Mouse (Mus musculus) hindbrain, postnatal 0 days (tissue): ENCODE results near the gene Zfp524. TPM values are rescaled to one million over a fixed set of nuclear protein-coding genes. Genes with fewer than 3 reads are reported as not detected.

Experiments used
- ATAC-seq: fragments of 200-750 bp; cut with Nextera tagmentation; 2 replicates; pipeline ENCODE4 v1.8.0; 2017; ENCODE audit warnings: mild to moderate bottlenecking, moderate TSS enrichment, moderate library complexity
- DNase-seq: peaks from one replicate; pipeline ENCODE4 v3.0.0-alpha.2; 2015; ENCODE audit warnings: low spot score
- H3K27ac ChIP-seq: fragments of 300-500 bp; sonication (generic); 2 replicates; pipeline ENCODE4 v1.5.1; 2014; ENCODE audit warnings: mild to moderate bottlenecking
- H3K27me3 ChIP-seq: fragments of 300-500 bp; sonication (generic); 2 replicates; pipeline ENCODE4 v1.6.1; 2014; ENCODE audit warnings: low read length, mixed read lengths; ENCODE audit not compliant: insufficient read depth
- H3K36me3 ChIP-seq: fragments of 300-500 bp; sonication (generic); 2 replicates; pipeline ENCODE4 v1.6.1; 2014; ENCODE audit warnings: low read length, mixed read lengths; ENCODE audit not compliant: insufficient read depth
- H3K4me1 ChIP-seq: fragments of 300-500 bp; sonication (generic); 2 replicates; pipeline ENCODE4 v1.6.1; 2014; ENCODE audit warnings: antibody characterized with exemption, low read length, mixed read lengths; ENCODE audit not compliant: insufficient read depth
- H3K4me2 ChIP-seq: fragments of 300-500 bp; sonication (generic); 2 replicates; pipeline ENCODE4 v1.6.1; 2014; ENCODE audit warnings: low read depth, mild to moderate bottlenecking, low read length, moderate library complexity, mixed read lengths
- H3K4me3 ChIP-seq: fragments of 300-500 bp; sonication (generic); 2 replicates; pipeline ENCODE4 v1.5.1; 2014; ENCODE audit warnings: low read length
- H3K9ac ChIP-seq: fragments of 300-500 bp; sonication (generic); replicated peaks from 2 replicates; pipeline ENCODE4 v1.6.1; 2014; ENCODE audit warnings: mild to moderate bottlenecking, low read length, moderate library complexity, mixed read lengths
- H3K9me3 ChIP-seq: fragments of 300-500 bp; sonication (generic); 2 replicates; pipeline ENCODE4 v1.6.1; 2016; ENCODE audit warnings: low read length, mixed read lengths
- CTCF ChIP-seq: IDR thresholded peaks from 2 replicates; pipeline ENCODE4 v1.5.1; 2016; ENCODE audit warnings: antibody characterized with exemption, control low read depth, low read depth
- whole genome bisulfite sequencing: fragments of 180-500 bp; shearing (Covaris S2); extraction: QIAGEN DNeasy Blood & Tissue Kit; methylation state at CpG from one replicate; pipeline ENCODE4 v1.1.7; 2014; 5-methylcytosine and 5-hydroxymethylcytosine counted together
- polyA plus RNA-seq: library from polyadenylated mRNA; unstranded; fragments of >200 nt; fragmentation: Nextera tagmentation; extraction: Ambion mirVana; gene quantifications from 2 replicates; pipeline ENCODE4 v1.2.1, GENCODE M21; 2015
- total RNA-seq: library from RNA; depleted of rRNA; stranded (reverse); fragments of >200 nt; gene quantifications from 2 replicates; pipeline ENCODE4 v1.2.3, GENCODE M21; 2014

Zfp524 gene
- total and polyA plus RNA-seq, 2 experiments from 2014 or later = 4.2 to 7.2 TPM

DNA sequence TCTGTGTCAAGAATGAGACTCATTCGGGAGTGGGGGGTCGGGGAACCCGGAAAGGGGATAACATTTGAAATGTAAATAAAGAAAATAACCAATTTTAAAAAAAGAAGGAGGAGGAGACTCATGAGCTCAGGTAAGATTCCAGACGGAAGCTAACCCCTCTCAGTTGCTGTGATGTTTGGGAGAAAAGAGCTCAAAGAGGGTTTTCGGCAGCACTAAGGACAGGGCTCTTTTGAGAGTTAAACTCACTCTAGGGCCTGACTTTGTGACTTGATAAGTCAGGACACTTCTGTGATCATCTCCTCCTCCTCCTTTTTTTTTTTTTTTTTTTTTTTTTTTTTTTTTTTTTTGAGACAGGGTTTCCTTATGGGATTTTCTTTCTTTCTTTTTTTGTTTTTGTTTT lies 24.7 kb downstream of the Zfp524 start:
- Histone ChIP-seq H3K4me3 (peak overlapping the region; percentile 64), H3K27ac (peak overlapping the region; percentile 98; the same call in 1 of the 2 replicates), H3K9ac (peak overlapping the region; percentile 80), H3K36me3 (0 out of 2 replicates have a peak, but pooled peaks cover 9% of the 10 kb centered on the region), H3K4me2 (peak overlapping the region; percentile 54), H3K27me3 (no peaks in the 10 kb centered on the region), H3K9me3 (no peaks in the 10 kb centered on the region), H3K4me1 (peaks cover 7% of the 10 kb centered on the region; the same call in 1 of the 2 replicates)
- 36% methylated on average over 5 of the region's 5 CpGs for WGBS
- ATAC-seq (no peak), DNase-seq (no peak)
- TF ChIP-seq CTCF = no peak

DNA sequence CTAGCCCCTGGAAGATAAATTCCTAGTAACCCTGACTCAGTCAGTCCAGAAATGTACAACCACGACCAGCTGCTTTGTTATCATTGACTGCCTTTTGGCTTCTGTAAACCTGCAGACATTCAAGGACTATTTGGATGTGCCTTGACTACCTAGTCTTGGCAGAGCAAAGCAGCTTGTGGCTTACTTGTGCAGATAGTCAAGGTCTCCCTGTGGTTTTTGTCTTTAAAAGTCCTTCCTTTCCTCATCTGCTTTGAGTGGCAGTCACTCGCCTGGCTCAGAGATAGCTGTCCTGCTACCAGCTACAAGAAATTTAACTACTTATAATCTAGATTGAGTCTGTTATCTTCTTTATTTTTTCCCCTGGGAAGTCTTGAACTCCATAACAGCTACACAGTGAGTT lies 30.8 kb downstream of the Zfp524 start:
- DNase-seq (no peak), ATAC-seq (no peak)
- Histone ChIP-seq H3K4me2 (no peak overlapping the region), H3K4me3 (no peak overlapping the region), H3K9ac (no peak overlapping the region), H3K27ac (no peak overlapping the region), H3K4me1 (no peaks in the 10 kb centered on the region), H3K27me3 (no peaks in the 10 kb centered on the region), H3K9me3 (no peaks in the 10 kb centered on the region), H3K36me3 (0 out of 2 replicates have a peak, but pooled peaks cover 4% of the 10 kb centered on the region)
- 86% methylated on average over 2 of the region's 2 CpGs for WGBS
- no peak for TF ChIP-seq CTCF

DNA sequence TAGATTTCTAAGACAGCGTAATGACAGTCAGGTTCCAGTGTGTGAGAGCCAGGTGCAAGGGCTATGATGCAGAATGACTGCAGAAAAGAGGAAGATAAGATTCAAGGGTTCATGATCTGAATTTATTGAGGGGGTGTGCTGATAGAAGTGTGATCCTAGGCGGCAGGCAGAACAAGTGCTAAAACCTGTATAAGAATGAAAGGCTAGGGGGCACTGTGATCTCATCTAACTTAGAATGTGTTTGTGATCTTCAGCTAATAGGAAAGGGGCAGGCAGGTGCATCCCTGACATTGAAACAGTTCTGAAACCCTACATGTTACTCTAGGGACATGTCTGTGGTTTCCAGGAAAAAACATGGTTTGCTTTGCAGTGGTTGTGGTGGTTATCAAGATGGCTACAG lies 31.9 kb downstream of the Zfp524 start:
- TF ChIP-seq CTCF = no peak
- no peaks in the 10 kb centered on the region for H3K9me3 ChIP-seq
- DNase-seq (no peak), ATAC-seq (no peak)
- no peak overlapping the region for H3K9ac ChIP-seq
- H3K36me3 ChIP-seq = no peaks in the 10 kb centered on the region
- no peak overlapping the region for H3K4me2 ChIP-seq
- 0 out of 2 replicates have a peak, but pooled peaks cover 7% of the 10 kb centered on the region for H3K4me1 ChIP-seq
- H3K27me3 ChIP-seq = no peaks in the 10 kb centered on the region
- no peak overlapping the region for H3K4me3 ChIP-seq
- 59% methylated on average over 2 of the region's 2 CpGs for WGBS
- H3K27ac ChIP-seq = no peak overlapping the region

DNA sequence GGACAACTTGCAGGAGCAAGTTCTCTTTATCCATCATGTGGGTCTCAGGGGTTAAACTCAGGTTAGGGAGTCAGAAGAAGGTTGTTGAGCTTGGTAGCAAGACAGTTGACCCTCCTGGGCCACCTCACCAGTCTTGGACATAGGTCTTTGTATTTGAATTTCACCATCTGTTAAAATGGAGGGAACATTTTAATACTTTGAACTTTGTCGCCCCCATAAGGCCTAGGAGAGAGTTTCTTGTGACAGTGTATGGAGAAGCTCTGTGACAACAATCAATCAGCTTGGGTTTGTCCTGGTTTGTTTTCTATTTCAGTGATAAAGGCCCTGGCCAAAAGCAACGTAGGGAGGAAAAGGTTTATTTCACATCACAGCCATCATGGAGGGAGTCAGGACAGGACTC lies 33.1 kb downstream of the Zfp524 start:
- Histone ChIP-seq H3K4me3 (no peak overlapping the region), H3K9ac (no peak overlapping the region), H3K27ac (no peak overlapping the region), H3K4me2 (no peak overlapping the region), H3K9me3 (no peaks in the 10 kb centered on the region), H3K27me3 (no peaks in the 10 kb centered on the region), H3K4me1 (0 out of 2 replicates have a peak, but pooled peaks cover 7% of the 10 kb centered on the region), H3K36me3 (no peaks in the 10 kb centered on the region)
- 28% methylated on average over 2 of the region's 2 CpGs for WGBS
- peak; percentile 51 for TF ChIP-seq CTCF
- peak; percentile 71 for DNase-seq
- ATAC-seq = no peak

DNA sequence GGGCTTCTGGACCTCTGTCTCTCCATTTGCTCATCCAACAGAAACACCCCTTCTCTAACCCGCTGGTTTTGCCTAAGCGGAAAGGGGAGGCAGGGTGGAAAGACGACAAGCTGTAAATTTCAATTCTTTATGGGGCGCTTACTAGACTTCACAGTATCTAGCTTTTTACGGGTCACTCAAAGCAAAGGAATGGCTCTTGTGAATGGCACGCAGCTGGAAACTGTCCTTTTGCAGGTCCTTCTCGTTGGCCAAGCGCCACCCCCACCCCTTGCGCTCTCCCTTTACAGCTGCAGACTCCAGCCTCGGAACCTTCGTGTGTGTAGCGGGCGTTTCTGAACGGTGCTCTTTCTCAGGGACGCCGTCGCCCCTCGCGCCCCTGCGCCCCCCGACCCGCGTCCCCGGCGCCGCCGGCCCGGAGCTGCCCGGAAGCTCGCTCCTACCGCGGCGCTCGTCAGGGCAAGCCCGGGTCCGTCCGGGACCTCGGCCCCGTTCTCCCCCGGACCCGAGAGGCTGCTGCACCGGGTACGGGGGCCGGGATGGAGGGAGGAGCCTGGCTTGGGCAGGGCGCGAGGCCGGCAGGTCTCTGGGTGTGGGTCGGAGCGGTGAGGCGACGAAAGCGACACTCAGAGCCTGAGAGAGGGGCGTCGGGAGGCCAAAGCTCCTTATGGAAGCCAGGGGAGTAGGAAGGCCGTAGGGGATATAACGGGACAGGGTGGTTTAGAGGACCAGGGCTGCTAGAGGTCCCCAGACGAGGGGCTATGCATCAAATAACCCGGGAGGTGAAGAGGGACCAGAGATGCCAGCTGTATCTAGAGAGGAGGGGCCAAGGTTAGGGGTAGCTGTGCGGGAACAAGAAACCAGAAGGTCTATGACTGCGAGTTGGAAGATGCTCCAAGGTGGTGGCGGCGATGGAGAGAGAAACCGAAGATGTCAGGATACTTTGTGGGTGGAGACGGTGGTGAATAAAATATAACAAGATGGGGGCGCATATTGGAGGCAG lies 37.3 kb downstream of the Zfp524 start, which contains the start of gene Zfp580:
TSS of gene Zfp580 (plus strand) at position 346 of the 1,000 bp plus-strand sequence.
- 1% methylated on average over 65 of the region's 65 CpGs for WGBS
- peak within 1 kb of the TSS; percentile 80 for H3K4me3 ChIP-seq
- DNase-seq (peak; percentile 89), ATAC-seq (peak; percentile 89)
- no peaks in the 10 kb centered on the region for H3K36me3 ChIP-seq
- TF ChIP-seq CTCF = no peak
- peak within 1 kb of the TSS; percentile 90 for H3K4me2 ChIP-seq
- H3K9ac ChIP-seq = peak within 1 kb of the TSS; percentile 88
- peaks cover 11% of the 10 kb centered on the region; the same call in 1 of the 2 replicates for H3K27me3 ChIP-seq
- peak within 1 kb of the TSS; percentile 94 for H3K27ac ChIP-seq
- no peaks in the 10 kb centered on the region for H3K9me3 ChIP-seq
- H3K4me1 ChIP-seq = peaks cover 24% of the 10 kb centered on the region

DNA sequence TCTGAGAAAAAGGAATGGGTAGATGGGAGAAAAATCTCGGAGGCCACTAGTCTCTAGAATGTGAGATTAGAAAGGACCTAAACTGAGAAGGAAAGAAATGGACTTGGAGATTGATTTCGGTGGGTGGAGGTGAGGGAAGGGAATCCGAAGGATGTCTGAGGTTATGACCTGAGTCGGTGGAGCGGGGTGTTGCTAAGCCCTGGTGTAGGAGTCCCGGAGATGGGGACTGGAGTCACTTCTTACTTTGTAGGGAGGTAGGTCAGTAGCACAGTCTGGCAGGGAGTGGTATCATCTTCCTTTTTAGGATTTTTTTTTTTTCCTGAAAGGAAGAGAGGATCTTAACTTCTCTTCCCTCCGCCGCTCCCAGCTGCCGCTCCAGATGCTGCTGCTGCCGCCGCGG lies 38.2 kb downstream of the Zfp524 start:
- no peak for TF ChIP-seq CTCF
- Histone ChIP-seq H3K27me3 (peaks cover 11% of the 10 kb centered on the region; the same call in 1 of the 2 replicates), H3K4me1 (peaks cover 29% of the 10 kb centered on the region), H3K9ac (peak overlapping the region; percentile 88), H3K27ac (peak overlapping the region; percentile 94; the same call in 1 of the 2 replicates), H3K36me3 (no peaks in the 10 kb centered on the region), H3K4me3 (peak overlapping the region; percentile 80), H3K9me3 (no peaks in the 10 kb centered on the region), H3K4me2 (peak overlapping the region; percentile 90)
- ATAC-seq (no peak), DNase-seq (no peak)
- WGBS = 6% methylated on average over 10 of the region's 12 CpGs
